Mouse (Mus musculus) CH12F3 (cell line): ENCODE results near the gene Adgrf1.

Experiments used
- in situ Hi-C: fragments of 300-500 bp; cut with MboI; formaldehyde crosslinking; loops from 2 replicates; pipeline ENCODE4 v1.14.3; 2020; ENCODE audit warnings: low sequenced_read_pairs

The Adgrf1 gene

DNA sequence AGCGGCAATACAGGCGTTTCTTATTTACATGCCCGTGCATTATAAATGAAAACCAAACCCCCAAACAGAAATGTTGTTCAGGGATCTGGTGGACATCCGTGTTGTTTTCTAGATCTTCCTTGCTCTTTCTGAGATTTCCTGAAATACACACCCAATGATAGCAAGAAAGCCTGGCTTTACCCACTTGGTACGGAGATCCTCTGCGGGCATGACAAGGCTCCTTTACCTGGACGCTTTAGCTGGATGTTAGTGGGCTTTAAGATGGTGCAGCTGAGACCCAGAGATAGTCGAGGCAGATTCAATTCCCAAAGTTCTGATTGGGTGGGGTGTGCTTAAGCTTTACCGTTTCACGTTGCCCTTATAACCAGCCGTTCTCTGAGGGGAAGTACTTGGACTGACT is 90.9 kb downstream of the Adgrf1 start:
- in situ Hi-C loops = no loop called here

- in situ Hi-C loops = no loop called here
Measured at GRCm38 (mm10) chr17:43362362-43362761, 92.2 kb downstream of the Adgrf1 start.

- in situ Hi-C loops = no loop called here
Measured at GRCm38 (mm10) chr17:43362881-43363280, 92.8 kb downstream of the Adgrf1 start.

DNA sequence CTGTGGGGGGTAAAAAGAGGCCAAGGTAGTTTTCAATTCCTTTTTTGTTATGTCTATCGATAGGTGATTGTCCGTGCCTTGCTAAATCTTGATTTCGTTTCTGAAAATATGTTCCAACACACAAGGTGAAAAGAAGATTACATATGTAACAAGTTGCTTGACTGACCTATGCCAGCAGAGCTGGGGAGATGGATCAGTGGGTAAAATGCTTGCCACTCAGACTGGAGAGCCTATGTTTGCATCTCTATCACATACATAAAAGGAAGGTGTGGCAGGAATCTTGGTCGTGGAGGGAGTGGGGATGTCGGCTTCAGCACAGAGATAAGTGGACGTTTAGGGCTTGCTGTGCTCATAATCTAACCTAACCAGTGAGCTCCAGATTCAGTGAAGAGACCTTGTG is 93.8 kb downstream of the Adgrf1 start:
- in situ Hi-C loops = no loop called here

DNA sequence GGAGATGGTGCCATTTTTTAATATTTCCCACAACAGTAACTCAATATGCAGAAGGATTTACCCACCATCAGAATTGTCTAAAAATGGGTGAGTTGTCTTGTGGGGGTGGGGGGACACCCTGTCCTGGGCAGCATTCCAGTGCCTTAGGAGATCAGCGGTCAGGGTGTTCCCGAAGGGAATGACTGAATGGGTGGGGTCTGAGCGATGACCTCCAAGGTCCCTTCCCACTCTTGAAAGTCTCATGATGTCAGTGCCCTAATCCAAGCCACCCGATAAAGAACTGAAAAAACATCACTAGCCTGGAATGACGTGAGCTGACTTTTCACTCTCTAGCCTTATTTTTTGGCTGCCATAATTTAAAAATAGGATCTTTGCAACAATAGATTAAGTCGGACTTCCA is 95.2 kb downstream of the Adgrf1 start:
- in situ Hi-C loops = no loop called here

- in situ Hi-C loops = no loop called here
Measured at GRCm38 (mm10) chr17:43366486-43366885, 96.4 kb downstream of the Adgrf1 start.

- in situ Hi-C loops = no loop called here
Measured at GRCm38 (mm10) chr17:43368171-43368576, 98.0 kb downstream of the Adgrf1 start.

DNA sequence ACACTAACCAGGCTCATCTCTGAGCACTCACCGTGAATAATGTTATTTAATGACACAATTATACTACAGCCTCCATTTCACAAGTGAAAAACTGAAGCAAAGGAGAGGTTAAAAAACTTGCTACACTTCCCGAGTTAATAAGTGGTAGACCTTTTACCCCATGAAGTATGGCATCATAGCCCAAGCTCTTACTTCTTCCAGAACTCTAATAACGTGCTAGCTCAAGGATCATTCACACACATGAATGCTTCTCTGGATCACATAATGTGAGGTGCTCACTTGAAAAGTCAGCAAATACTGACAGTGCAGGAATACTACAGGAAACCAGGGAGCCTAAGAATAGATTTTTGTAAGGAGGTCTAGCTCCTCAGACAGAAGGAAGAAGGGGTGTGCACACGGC is 102.5 kb downstream of the Adgrf1 start:
- in situ Hi-C loops = no loop called here

- in situ Hi-C loops = no loop called here
Measured at GRCm38 (mm10) chr17:43374020-43374419, 103.9 kb downstream of the Adgrf1 start.
